Mouse (Mus musculus) heart, embryonic 12.5 days (tissue): ENCODE measurements around the gene Ccdc28b. TPM values are rescaled to one million over a fixed set of nuclear protein-coding genes. Genes with fewer than 3 reads are reported as not detected.

ENCODE experiments used
- ATAC-seq: fragments of 200-750 bp; cut with Nextera tagmentation; 2 replicates; pipeline ENCODE4 v1.8.0; 2017; ENCODE audit warnings: moderate TSS enrichment, moderate library complexity; ENCODE audit not compliant: insufficient number of reproducible peaks, low FRiP score
- H3K27ac ChIP-seq: fragments of 300-500 bp; sonication (generic); 2 replicates; pipeline ENCODE4 v1.5.1; 2016; ENCODE audit warnings: mild to moderate bottlenecking, moderate library complexity; ENCODE audit not compliant: poor library complexity, severe bottlenecking
- H3K27me3 ChIP-seq: fragments of 300-500 bp; sonication (generic); replicated peaks from 2 replicates; pipeline ENCODE4 v1.6.1; 2016; ENCODE audit warnings: mild to moderate bottlenecking, moderate library complexity
- H3K36me3 ChIP-seq: fragments of 300-500 bp; sonication (generic); 2 replicates; pipeline ENCODE4 v1.6.1; 2016; ENCODE audit warnings: mild to moderate bottlenecking, moderate library complexity
- H3K4me1 ChIP-seq: fragments of 300-500 bp; sonication (generic); replicated peaks from 2 replicates; pipeline ENCODE4 v1.6.1; 2016; ENCODE audit warnings: mild to moderate bottlenecking
- H3K4me2 ChIP-seq: fragments of 300-500 bp; sonication (generic); 2 replicates; pipeline ENCODE4 v1.6.1; 2016; ENCODE audit warnings: mild to moderate bottlenecking, moderate library complexity
- H3K4me3 ChIP-seq: fragments of 300-500 bp; sonication (generic); 2 replicates; pipeline ENCODE4 v1.5.1; 2016; ENCODE audit warnings: mild to moderate bottlenecking
- H3K9ac ChIP-seq: fragments of 300-500 bp; sonication (generic); 2 replicates; pipeline ENCODE4 v1.6.1; 2016; ENCODE audit warnings: mild to moderate bottlenecking, moderate library complexity
- H3K9me3 ChIP-seq: fragments of 300-500 bp; sonication (generic); replicated peaks from 2 replicates; pipeline ENCODE4 v1.6.1; 2016; ENCODE audit warnings: mild to moderate bottlenecking, moderate library complexity
- WGBS: fragments of 180-500 bp; shearing (Covaris S2); methylation state at CpG from one replicate; pipeline ENCODE4 v1.1.7; 2016; 5-methylcytosine and 5-hydroxymethylcytosine counted together
- polyA plus RNA-seq: library from polyadenylated mRNA; unstranded; fragments of >200 nt; fragmentation: Nextera tagmentation; extraction: Ambion mirVana; gene quantifications from 2 replicates; pipeline ENCODE4 v1.2.1, GENCODE M21; 2016

Ccdc28b gene
- polyA plus RNA-seq, 1 experiment from 2014 or later: 44.2 TPM

DNA sequence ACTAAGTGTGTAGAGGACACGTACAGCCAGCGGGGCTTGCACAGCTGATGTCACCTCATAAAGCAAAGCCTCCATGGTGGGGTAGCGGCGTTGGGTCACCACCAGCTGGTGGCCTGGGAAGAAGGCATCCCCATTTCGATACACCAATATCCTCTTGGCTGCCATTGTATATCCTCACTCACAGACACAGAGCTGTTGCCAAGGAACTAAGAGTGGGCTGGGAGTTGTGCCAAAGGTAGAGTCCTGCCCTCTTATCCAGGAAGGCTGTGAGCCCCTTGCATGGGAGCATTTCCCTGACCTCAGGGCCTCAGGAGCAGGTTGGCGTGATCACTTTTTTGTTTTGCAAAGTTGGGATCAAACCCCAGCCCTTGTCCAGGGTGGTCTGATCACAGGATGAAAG is 9.7 kb downstream of the Ccdc28b start, which contains the start of gene Dcdc2b:
Gene Dcdc2b (minus strand): TSS at position 165 of the 400 bp plus-strand sequence.
- Histone ChIP-seq H3K36me3 (peaks cover 33% of the 10 kb centered on the region), H3K4me2 (no peak within 1 kb of the TSS), H3K27ac (no peak within 1 kb of the TSS), H3K4me3 (no peak within 1 kb of the TSS), H3K9ac (no peak within 1 kb of the TSS), H3K27me3 (no peaks in the 10 kb centered on the region), H3K9me3 (no peaks in the 10 kb centered on the region), H3K4me1 (peaks cover 16% of the 10 kb centered on the region)
- 86% methylated on average over 6 of the region's 6 CpGs for WGBS
- ATAC-seq: no peak

DNA sequence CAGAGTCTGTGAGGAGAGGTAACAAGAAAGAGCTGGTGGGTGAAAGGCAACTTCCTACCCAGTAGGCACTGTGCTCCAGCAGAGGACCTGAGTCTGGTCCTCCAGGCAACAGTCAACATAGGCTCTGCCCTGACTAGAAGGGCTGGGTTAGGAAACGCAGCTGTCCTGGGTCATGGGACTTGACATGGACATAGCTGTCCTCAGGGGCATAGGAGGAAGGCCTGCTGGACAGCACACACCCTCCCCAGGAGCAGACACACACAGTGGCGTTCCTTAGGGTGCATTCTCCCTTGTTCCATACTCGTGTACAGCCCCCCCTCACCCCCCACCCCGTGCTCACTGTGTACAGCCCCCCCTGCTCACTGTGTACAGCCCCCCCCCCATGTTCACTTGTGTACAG is 13.3 kb downstream of the Ccdc28b start:
- Histone ChIP-seq H3K27ac (no peak overlapping the region), H3K27me3 (no peaks in the 10 kb centered on the region), H3K36me3 (peaks cover 40% of the 10 kb centered on the region), H3K4me1 (peaks cover 6% of the 10 kb centered on the region), H3K4me2 (no peak overlapping the region), H3K9me3 (no peaks in the 10 kb centered on the region), H3K9ac (no peak overlapping the region), H3K4me3 (no peak overlapping the region)
- ATAC-seq: 0 out of 2 replicates have a peak, but pooled peaks have one; percentile 17
- WGBS: 62% methylated on average over 4 of the region's 4 CpGs

DNA sequence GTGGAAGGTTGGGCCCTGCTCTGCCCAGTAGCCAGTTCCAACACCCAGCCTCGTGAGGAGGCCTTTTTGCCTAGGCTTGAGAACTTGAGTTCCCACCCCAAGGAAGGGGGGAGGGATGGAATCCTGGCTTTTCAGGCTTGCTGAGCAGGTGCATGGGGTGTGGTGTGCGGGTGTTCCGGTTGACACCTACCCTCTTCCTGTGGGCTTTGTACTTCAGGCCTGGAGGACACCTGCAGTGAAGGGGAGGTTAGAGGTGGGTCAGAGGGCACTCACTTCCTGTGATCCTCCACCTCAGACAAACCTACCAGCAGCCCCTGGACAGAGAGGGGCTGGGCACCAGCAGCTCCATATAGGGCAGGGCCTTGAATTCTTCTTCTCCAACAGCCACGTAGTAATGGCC is 13.7 kb downstream of the Ccdc28b start:
- Histone ChIP-seq H3K27ac (no peak overlapping the region), H3K4me3 (no peak overlapping the region), H3K4me2 (no peak overlapping the region), H3K27me3 (no peaks in the 10 kb centered on the region), H3K9me3 (no peaks in the 10 kb centered on the region), H3K4me1 (peaks cover 6% of the 10 kb centered on the region), H3K36me3 (peaks cover 43% of the 10 kb centered on the region), H3K9ac (no peak overlapping the region)
- WGBS: 71% methylated on average over 4 of the region's 4 CpGs
- 0 out of 2 replicates have a peak, but pooled peaks have one; percentile 10 for ATAC-seq

DNA sequence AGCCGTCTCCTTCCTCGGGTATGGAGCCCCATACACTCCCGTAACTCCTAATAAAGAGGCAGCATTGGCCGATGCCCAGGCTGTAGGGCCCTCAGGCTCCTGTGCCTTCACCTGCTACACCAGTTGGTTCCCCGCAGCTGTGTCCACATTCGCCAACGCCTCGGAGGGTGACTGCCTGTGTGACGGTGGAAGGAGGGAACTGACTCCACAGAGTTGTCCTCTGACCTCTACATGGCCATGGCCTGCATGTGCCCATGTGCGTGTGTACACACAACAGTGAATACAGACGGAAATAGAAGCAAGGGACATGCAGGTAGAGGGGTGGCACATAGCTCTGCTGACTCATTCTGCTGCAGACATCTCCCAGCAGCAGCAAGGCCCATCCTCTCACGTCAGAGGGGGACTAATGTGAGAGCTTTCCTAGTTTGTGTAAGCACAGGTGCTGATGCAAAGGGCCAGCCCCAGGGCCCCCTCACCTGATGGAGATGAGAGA is 14.6 kb downstream of the Ccdc28b start:
- H3K9ac ChIP-seq: no peak overlapping the region
- ATAC-seq: no peak
- no peak overlapping the region for H3K4me3 ChIP-seq
- 81% methylated on average over 12 of the region's 12 CpGs for WGBS
- H3K27ac ChIP-seq: no peak overlapping the region
- no peak overlapping the region for H3K4me2 ChIP-seq
- H3K4me1 ChIP-seq: peaks cover 3% of the 10 kb centered on the region
- no peaks in the 10 kb centered on the region for H3K9me3 ChIP-seq
- peaks cover 51% of the 10 kb centered on the region for H3K36me3 ChIP-seq
- no peaks in the 10 kb centered on the region for H3K27me3 ChIP-seq

DNA sequence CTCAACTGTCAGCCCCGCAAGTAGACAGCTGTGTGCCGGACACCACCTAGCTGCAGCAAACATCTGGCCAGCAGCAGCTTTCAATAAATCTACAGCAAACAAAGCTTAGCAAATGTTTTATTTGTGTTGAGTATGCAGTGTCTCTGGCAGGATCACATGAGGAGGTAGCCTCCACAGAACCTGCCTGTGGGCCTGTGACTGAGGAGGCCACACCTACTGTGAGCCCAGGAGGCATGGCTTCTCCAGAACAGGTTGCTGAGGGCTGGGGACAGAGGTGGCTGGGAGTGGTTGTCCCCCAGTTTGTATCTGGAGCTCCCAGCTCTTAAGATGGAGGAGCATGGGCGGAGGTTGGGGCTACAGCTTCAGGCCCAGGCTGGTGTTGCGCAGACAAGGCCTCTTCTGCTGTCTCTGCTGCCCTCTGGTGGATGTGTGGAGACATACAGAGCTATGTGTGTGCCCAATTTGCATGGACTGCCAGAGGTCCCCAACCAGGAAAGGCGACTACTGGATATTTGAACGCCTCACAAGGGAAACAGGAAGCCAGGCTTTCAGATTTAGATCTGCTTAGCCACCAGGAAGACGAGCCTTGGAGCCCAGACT is 15.2 kb downstream of the Ccdc28b start:
- Histone ChIP-seq H3K27me3 (no peaks in the 10 kb centered on the region), H3K4me3 (no peak overlapping the region), H3K36me3 (peaks cover 58% of the 10 kb centered on the region), H3K27ac (no peak overlapping the region), H3K9ac (no peak overlapping the region), H3K4me2 (no peak overlapping the region), H3K4me1 (no peaks in the 10 kb centered on the region), H3K9me3 (no peaks in the 10 kb centered on the region)
- ATAC-seq: peak; percentile 77
- WGBS: 39% methylated on average over 7 of the region's 7 CpGs

DNA sequence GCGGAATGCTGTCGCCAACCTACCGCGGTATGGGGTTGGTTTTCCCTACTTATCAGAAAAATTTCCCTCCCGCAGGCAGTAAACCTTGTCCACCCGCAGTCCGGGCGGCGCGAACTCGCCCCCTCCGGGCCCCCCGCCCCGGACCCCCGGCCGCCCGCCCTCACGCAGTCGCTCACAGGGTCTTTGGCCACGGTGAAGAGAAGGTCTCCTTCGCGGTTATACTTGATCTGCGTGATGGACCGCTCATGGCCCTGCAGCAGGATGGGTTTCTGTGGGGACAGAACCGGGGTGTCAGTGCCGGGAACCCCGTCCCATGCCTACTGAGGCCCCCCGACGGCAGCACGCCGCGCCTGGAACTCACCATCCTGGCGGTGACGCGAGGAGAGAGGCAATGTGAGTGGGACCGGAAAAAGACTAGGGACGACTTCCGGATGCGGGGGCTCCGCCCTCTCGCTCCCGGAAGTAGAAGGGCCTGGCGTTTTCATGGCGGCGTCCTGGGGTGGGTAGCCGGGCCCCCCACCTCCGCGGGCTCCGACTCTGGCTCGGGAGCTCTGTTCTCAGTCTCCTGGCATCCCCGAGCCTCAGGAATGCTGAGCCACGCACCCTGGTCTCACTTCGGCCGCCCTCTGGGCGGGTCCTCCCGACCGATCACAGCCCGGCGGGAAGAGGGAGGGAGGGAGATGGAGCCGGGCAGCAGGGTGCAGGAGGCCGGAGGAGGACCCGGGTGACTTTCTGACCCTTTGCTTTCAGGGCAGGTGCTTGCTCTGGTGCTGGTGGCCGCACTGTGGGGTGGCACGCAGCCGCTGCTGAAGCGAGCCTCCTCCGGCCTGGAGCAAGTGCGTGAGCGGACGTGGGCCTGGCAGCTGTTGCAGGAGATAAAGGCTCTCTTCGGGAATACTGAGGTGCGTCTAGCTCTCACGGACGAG is 23.3 kb downstream of the Ccdc28b start, which contains the start of the genes Eif3i and Tmem234:
Gene Eif3i (minus strand): TSS at position 416 of the 926 bp plus-strand sequence.
Gene Tmem234 (plus strand): TSS at position 436 of the 926 bp plus-strand sequence.
- Histone ChIP-seq H3K4me1 (peaks cover 30% of the 10 kb centered on the region), H3K4me2 (peak within 1 kb of the TSS; percentile 85), H3K36me3 (peaks cover 59% of the 10 kb centered on the region), H3K9ac (peak within 1 kb of the TSS; percentile 92), H3K27ac (peak within 1 kb of the TSS; percentile 67; the same call in 1 of the 2 replicates), H3K27me3 (no peaks in the 10 kb centered on the region), H3K4me3 (peak within 1 kb of the TSS; percentile 87), H3K9me3 (no peaks in the 10 kb centered on the region)
- WGBS: under 1% methylated on average over 71 of the region's 74 CpGs
- peak; percentile 87 for ATAC-seq

DNA sequence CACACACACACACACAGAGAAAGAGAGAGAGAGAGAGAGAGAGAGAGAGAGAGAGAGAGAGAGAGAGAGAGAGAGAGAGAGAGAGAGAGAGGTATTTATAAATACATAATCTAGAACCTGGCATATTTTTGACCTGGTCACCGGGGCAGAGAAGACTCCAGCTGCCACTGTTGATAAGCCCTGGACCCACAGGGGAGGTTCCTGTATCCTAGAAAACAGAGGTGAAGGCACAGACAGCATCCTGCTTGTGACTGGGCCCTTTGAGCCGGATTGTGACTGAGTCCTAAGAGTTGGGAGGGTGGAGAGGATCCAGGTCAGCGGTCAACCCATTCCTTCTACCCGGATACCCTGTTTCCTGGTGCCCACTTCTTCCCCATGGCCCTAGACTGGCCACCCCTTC is 34.9 kb downstream of the Ccdc28b start:
- no peaks in the 10 kb centered on the region for H3K27me3 ChIP-seq
- no peak for ATAC-seq
- H3K4me1 ChIP-seq: peaks cover 5% of the 10 kb centered on the region
- no peak overlapping the region for H3K4me2 ChIP-seq
- WGBS: 59% methylated on average over 4 of the region's 4 CpGs
- no peak overlapping the region for H3K4me3 ChIP-seq
- no peak overlapping the region for H3K9ac ChIP-seq
- no peaks in the 10 kb centered on the region for H3K9me3 ChIP-seq
- no peak overlapping the region for H3K27ac ChIP-seq
- H3K36me3 ChIP-seq: peaks cover 39% of the 10 kb centered on the region

DNA sequence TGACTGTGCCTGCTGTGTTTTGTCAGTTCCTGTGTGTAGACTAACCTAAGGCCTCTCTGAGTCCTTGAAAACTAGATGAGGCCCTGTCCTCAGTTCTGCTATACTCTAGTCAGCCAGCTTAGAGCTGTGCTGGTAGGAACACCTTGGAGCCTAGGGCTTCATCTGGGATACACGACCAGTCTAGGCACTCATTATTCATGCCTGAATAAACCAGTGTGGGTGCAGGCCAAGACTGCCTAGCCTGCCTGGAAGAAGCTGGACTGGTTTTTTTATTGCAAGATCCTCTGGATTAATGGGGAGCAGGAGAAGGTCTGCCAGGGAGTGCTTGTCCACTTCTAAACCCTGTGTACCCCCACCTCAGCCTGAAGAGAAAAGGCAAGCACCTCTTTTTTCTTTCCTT is 36.8 kb downstream of the Ccdc28b start:
- WGBS: 55% methylated on average over 1 of the region's 1 CpGs
- H3K4me1 ChIP-seq: peaks cover 5% of the 10 kb centered on the region
- no peak overlapping the region for H3K27ac ChIP-seq
- no peaks in the 10 kb centered on the region for H3K9me3 ChIP-seq
- no peak overlapping the region for H3K9ac ChIP-seq
- H3K4me3 ChIP-seq: no peak overlapping the region
- H3K4me2 ChIP-seq: no peak overlapping the region
- H3K27me3 ChIP-seq: no peaks in the 10 kb centered on the region
- no peak for ATAC-seq
- peaks cover 19% of the 10 kb centered on the region for H3K36me3 ChIP-seq

DNA sequence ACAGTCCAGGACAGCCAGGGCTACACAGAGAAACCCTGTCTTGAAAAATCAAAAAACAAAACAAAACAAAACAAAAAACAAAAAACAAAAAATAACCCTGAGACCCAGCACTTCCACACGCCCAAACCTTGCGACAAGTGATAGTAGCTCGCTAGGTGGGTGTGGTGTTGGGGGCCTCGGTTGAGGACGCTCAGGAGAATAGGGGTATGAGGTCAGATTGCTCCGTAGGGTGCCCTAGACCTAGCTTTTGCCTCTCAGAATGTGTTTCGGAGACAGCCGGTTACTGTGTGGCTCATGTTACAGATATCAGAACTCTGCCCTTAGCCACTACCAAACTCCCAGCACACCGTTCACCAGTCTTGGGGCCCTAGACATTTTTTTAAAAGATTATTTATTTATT is 38.0 kb downstream of the Ccdc28b start:
- H3K4me3 ChIP-seq: peak overlapping the region; percentile 51; the same call in 1 of the 2 replicates

DNA sequence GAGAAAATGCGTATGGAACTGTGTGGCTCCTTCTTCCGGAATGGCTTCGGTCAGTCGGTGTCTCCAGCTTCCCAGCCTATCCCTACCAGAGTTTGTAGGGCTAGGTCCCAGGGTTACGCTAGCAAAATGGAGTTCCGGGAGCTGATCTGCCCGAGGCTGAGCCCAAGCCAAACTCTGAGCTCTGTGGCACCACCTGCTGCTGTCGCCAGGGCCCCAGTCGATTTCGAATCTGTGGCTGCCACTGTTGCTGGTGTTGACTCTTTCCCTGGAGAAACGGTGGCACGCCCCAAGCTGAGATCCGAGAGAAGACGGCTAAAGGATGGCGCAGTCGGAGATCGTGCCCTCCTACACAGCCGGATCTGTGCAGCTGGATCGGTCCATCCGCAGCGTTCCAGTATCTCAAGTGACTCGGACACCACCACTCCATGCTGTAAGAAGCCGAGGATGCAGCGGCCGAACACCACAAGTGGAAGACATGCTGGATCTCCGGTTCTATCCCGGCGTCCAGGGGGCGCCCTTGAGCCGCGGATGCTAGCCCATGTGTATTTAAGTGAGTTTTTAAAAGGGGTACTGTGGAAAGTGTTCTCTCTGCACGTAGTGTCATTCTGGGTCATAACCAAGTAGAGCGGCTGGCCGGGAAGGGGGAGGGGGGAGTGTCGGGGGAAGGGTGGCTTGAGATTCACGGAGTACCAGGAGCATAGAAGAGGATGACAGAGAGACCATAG is 38.7 kb downstream of the Ccdc28b start:
- H3K4me1 ChIP-seq: peaks cover 8% of the 10 kb centered on the region

More for the DNA sequence above, 38.0 kb downstream of the Ccdc28b start:
- Histone ChIP-seq H3K36me3 (peaks cover 8% of the 10 kb centered on the region), H3K4me2 (peak overlapping the region; percentile 68), H3K4me1 (peaks cover 5% of the 10 kb centered on the region), H3K9me3 (no peaks in the 10 kb centered on the region), H3K27ac (no peak overlapping the region), H3K27me3 (no peaks in the 10 kb centered on the region), H3K9ac (peak overlapping the region; percentile 63; the same call in 1 of the 2 replicates)
- WGBS: 76% methylated on average over 9 of the region's 9 CpGs
- ATAC-seq: 0 out of 2 replicates have a peak, but pooled peaks have one; percentile 16

More for the DNA sequence above, 38.7 kb downstream of the Ccdc28b start:
- Histone ChIP-seq H3K9me3 (no peaks in the 10 kb centered on the region), H3K36me3 (peaks cover under 1% of the 10 kb centered on the region; the same call in 1 of the 2 replicates), H3K4me3 (peak overlapping the region; percentile 51), H3K4me2 (peak overlapping the region; percentile 68), H3K9ac (peak overlapping the region; percentile 63), H3K27me3 (no peaks in the 10 kb centered on the region), H3K27ac (peak overlapping the region; percentile 26; the same call in 1 of the 2 replicates)
- WGBS: 1% methylated on average over 36 of the region's 36 CpGs
- ATAC-seq: peak; percentile 82
